Mouse (Mus musculus) ES-Bruce4 (cell line): Measurements from ENCODE around the gene Ttll10. TPM values are rescaled to one million over a fixed set of nuclear protein-coding genes. Genes with fewer than 3 reads are reported as not detected.

Experiments
- H3K27ac ChIP-seq: 2 replicates; pipeline ENCODE4 v1.5.1; 2012; ENCODE audit warnings: low read length, inconsistent platforms; ENCODE audit not compliant: insufficient read depth
- H3K27me3 ChIP-seq: 2 replicates; pipeline ENCODE4 v1.6.1; 2012; ENCODE audit warnings: mild to moderate bottlenecking, low read length, inconsistent platforms; ENCODE audit not compliant: control insufficient read depth, poor library complexity, insufficient read depth, severe bottlenecking
- H3K36me3 ChIP-seq: 2 replicates; pipeline ENCODE4 v1.6.1; 2012; ENCODE audit warnings: inconsistent platforms, mild to moderate bottlenecking, low read length, moderate library complexity; ENCODE audit not compliant: control insufficient read depth, poor library complexity, insufficient read depth, severe bottlenecking
- H3K4me1 ChIP-seq: one replicate; pipeline ENCODE4 v1.8.1; 2011; ENCODE audit warnings: low read length; ENCODE audit not compliant: control insufficient read depth, insufficient read depth
- H3K4me3 ChIP-seq: 2 replicates; pipeline ENCODE4 v1.5.1; 2011; ENCODE audit warnings: low read depth, mild to moderate bottlenecking, low read length
- H3K9ac ChIP-seq: 2 replicates; pipeline ENCODE4 v1.6.1; 2012; ENCODE audit warnings: low read depth, mild to moderate bottlenecking, inconsistent platforms; ENCODE audit not compliant: poor library complexity, severe bottlenecking
- H3K9me3 ChIP-seq: replicated peaks from 2 replicates; pipeline ENCODE4 v1.6.1; 2012; ENCODE audit warnings: mild to moderate bottlenecking, low read length, inconsistent platforms; ENCODE audit not compliant: control insufficient read depth, poor library complexity, insufficient read depth, severe bottlenecking
- CTCF ChIP-seq: IDR thresholded peaks from one replicate; pipeline ENCODE4 v1.8.1; 2011; ENCODE audit warnings: low read depth, low read length
- EP300 ChIP-seq: IDR thresholded peaks from 2 replicates; pipeline ENCODE4 v1.6.1; 2011; ENCODE audit warnings: low read depth, low read length; ENCODE audit not compliant: insufficient read depth
- POLR2A ChIP-seq: IDR thresholded peaks from one replicate; pipeline ENCODE4 v1.8.1; 2011; ENCODE audit warnings: low read length; ENCODE audit not compliant: insufficient read depth
- polyA plus RNA-seq: library from polyadenylated mRNA; stranded (reverse); fragments of >200 nt; gene quantifications from 2 replicates; pipeline ENCODE4 v1.2.4, GENCODE M21; 2011; ENCODE audit warnings: low read depth; ENCODE audit not compliant: missing spikeins, insufficient read depth, insufficient read length

Ttll10 gene
- polyA plus RNA-seq = 2.5 and 3.3 TPM in 2 replicates

DNA sequence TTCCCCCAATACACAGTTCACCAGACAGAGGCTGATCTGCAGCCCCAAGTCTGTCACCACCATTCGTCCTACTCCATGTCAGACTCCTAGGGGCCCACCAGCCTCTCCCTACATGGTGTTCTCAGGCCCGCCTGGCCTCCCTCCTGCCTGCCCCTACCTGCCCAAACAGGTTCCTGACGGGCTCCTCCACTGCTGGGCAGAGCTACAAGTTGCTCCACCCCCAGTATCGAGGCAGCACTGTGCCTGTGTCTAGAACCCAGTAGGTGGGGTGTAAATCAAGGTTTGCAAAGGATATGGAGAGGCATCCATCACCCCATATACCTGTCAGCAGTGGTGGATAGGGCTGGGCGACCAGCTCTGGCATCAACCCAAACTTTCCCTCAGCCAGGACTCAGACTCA is at the start of gene Ttll10:
TSS of gene Ttll10 (minus strand) at position 154 of the 400 bp plus-strand sequence.
- Histone ChIP-seq H3K27me3 (no peaks in the 10 kb centered on the region), H3K27ac (peak within 1 kb of the TSS; percentile 82), H3K4me1 (peaks cover 4% of the 10 kb centered on the region), H3K9ac (peak within 1 kb of the TSS; percentile 50), H3K4me3 (peak within 1 kb of the TSS; percentile 70), H3K36me3 (no peaks in the 10 kb centered on the region), H3K9me3 (no peaks in the 10 kb centered on the region)
- TF ChIP-seq POLR2A (no peak), CTCF (no peak), EP300 (no peak)

DNA sequence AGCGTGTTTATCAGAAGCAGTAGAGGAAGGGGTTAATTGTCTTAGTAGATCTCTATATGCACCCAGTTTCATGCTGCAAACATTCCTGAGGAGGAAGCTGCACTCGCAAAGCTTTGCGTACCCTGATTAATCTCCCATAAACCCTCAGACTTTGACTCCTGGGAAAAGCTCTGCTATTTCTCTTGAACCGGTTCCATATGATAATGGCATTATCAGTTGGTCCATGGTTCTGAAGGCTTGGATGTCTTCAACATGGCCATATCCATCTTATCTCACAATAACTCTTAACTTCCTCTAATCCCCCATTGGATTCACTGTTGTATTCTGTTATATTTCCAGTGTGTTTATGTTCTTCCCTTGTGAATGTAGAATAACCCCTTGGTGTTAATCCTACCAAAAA is 44.1 kb upstream of the Ttll10 start:
- H3K36me3 ChIP-seq = no peaks in the 10 kb centered on the region
- TF ChIP-seq POLR2A (no peak), CTCF (no peak)
- no peaks in the 10 kb centered on the region for H3K4me1 ChIP-seq
- H3K9ac ChIP-seq = no peak overlapping the region
- H3K4me3 ChIP-seq = no peak overlapping the region
- H3K27me3 ChIP-seq = no peaks in the 10 kb centered on the region
- H3K27ac ChIP-seq = no peak overlapping the region
- H3K9me3 ChIP-seq = no peaks in the 10 kb centered on the region

DNA sequence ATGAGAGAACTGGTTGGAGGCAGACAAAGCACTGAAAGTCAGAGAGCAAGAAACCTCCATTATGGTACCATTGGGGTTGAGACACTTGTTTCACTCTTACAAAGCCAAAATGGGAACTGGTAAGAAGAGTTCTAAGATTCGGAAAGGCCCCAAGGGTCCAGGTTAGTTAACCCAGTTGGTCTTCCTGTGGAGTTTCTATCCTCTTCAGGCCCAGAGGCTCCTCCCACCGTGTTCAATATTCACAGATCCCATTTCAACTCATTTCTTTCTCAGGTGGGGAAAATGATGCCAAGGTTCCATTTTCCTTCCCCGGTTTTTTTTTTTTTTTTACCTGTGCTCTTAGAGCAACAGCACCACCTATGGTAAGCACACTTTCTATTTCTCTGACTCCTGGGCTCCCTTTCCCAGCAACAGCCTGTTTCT is 42.3 kb upstream of the Ttll10 start:
- Histone ChIP-seq H3K4me3 (no peak overlapping the region), H3K9me3 (no peaks in the 10 kb centered on the region), H3K4me1 (peaks cover 2% of the 10 kb centered on the region), H3K27ac (no peak overlapping the region), H3K9ac (no peak overlapping the region), H3K27me3 (no peaks in the 10 kb centered on the region), H3K36me3 (no peaks in the 10 kb centered on the region)
- no peak for TF ChIP-seq EP300
- TF ChIP-seq CTCF = no peak

DNA sequence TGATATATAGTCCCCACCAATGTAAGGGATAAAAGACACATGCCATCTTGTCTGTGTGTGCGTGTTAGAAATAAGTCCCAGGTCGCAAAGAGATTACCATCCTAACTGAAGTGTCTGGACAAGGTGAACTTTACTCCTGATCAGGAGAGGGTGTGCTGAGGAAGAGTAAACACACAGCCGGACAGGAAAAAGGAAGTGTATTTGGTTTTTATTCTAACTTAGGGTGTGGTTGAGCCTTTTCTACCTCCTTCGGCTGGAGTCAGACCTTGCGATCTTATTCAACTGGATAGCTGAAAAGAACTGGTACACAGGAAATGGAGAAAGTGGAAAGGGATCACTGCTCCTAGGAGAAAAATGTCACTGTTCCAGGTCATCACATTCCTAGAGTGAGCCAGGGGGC is 41.3 kb upstream of the Ttll10 start:
- H3K4me3 ChIP-seq = no peak overlapping the region
- peaks cover 2% of the 10 kb centered on the region for H3K4me1 ChIP-seq
- H3K36me3 ChIP-seq = no peaks in the 10 kb centered on the region
- no peak for TF ChIP-seq EP300
- TF ChIP-seq CTCF = no peak
- no peak for TF ChIP-seq POLR2A
- H3K27ac ChIP-seq = no peak overlapping the region
- H3K27me3 ChIP-seq = no peaks in the 10 kb centered on the region
- H3K9ac ChIP-seq = no peak overlapping the region
- H3K9me3 ChIP-seq = no peaks in the 10 kb centered on the region

DNA sequence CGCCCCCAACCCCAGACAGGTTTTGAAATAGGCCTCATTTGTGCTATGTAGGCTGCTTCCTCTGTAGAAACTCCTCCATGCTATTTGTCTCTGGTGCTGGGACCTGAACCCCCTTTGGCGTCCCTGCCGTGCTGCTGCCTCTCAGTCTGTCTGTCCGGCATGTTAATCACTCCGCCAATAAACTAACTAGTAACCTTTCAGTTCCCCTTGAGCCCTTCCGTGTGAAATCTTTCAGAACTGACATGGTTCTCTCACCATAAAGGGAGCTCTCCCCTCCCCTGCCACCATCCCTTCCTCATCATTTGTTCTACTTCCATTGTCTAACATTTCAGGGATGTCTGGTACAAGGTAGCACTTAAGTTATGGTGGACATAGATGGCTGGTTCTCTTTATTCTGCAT is 40.2 kb upstream of the Ttll10 start:
- no peaks in the 10 kb centered on the region for H3K36me3 ChIP-seq
- TF ChIP-seq CTCF (no peak), EP300 (no peak), POLR2A (no peak)
- no peaks in the 10 kb centered on the region for H3K27me3 ChIP-seq
- peaks cover 2% of the 10 kb centered on the region for H3K4me1 ChIP-seq
- H3K9me3 ChIP-seq = no peaks in the 10 kb centered on the region
- H3K9ac ChIP-seq = no peak overlapping the region
- H3K27ac ChIP-seq = no peak overlapping the region
- H3K4me3 ChIP-seq = no peak overlapping the region

DNA sequence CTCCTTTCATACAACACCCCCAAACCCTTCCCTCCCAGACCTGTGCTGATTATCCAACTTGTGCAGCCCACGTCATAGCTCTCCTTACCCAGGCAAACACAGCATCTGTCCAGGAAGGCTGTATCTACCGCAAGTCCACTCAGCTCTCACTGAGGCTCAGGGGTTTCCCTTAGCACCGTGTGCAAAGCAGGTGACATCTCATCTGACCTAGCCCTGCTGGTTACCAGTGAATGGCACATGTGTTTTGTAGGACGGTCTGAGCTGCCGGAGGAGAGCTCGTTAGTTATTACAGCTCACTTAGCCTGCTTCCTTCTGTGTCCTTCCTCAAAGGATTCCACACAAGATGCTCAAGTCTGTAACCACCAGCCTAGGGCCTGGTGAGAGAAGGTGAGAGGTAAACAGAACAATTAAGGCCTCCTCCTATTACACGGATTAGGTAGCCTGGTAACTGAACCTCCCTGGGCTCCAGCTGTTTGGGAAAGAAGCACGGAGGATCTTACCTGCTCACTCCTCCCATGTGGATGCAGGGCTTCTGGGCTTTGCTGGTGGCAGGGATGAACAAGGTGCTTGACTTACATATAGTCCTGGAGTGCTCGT is 38.7 kb upstream of the Ttll10 start:
- no peak for TF ChIP-seq POLR2A
- no peak for TF ChIP-seq CTCF
- no peak for TF ChIP-seq EP300
- peaks cover 2% of the 10 kb centered on the region for H3K4me1 ChIP-seq
- H3K27ac ChIP-seq = no peak overlapping the region
- H3K9me3 ChIP-seq = no peaks in the 10 kb centered on the region
- H3K27me3 ChIP-seq = no peaks in the 10 kb centered on the region
- H3K9ac ChIP-seq = no peak overlapping the region
- no peaks in the 10 kb centered on the region for H3K36me3 ChIP-seq
- no peak overlapping the region for H3K4me3 ChIP-seq
